Mouse (Mus musculus) ES-Bruce4 (cell line): Measurements from ENCODE around the gene Pigf.

Experiments
- CTCF ChIP-seq: IDR thresholded peaks from one replicate; pipeline ENCODE4 v1.8.1; 2011; ENCODE audit warnings: low read depth, low read length
- POLR2A ChIP-seq: IDR thresholded peaks from one replicate; pipeline ENCODE4 v1.8.1; 2011; ENCODE audit warnings: low read length; ENCODE audit not compliant: insufficient read depth

- TF ChIP-seq CTCF (no peak), POLR2A (no peak)
Observed at GRCm38 (mm10) chr17:86963586-86963902, 61.7 kb downstream of the Pigf start.
